In genomic region chr5:114773211-114773710, GRCm38 (mm10) we compare ENCODE assay signal across 8 mouse cellular contexts. TPM values are rescaled to one million over a fixed set of nuclear protein-coding genes. Genes with fewer than 3 reads are reported as not detected.
DNase-seq lines count a peak whose midpoint lies in the region; ATAC-seq and TF ChIP-seq lines count a peak whose summit lies in the region.

No protein-coding gene starts in this region.

- H3K4me3 ChIP-seq in forebrain, embryonic 10.5 days: peak overlapping the region; percentile 99
- H3K4me3 ChIP-seq in heart, embryonic 15.5 days: peak overlapping the region; percentile 98
- H3K4me3 ChIP-seq in liver, embryonic 14.5 days (ENCODE audit: insufficient read depth in 1 of 2, low read depth in 2 of 2, low read length in 2 of 2): peak overlapping the region; percentile 91 to 100
- peak overlapping the region; percentile 99 for H3K4me3 ChIP-seq in neural tube, embryonic 11.5 days (ENCODE audit: low read depth, low read length)
- peak overlapping the region; percentile 99 for H3K4me3 ChIP-seq in stomach, postnatal 0 days (ENCODE audit: low read depth, low read length)

- peak; percentile 94 to 95 for DNase-seq in CD8-positive naive resting alpha-beta T cell, adult 2 months (ENCODE audit: low read depth in 2 of 2, low spot score in 2 of 2)
- peak; percentile 96 for DNase-seq in c-Kit-positive CD71-negative TER-119-negative erythroid progenitor cells, embryonic 14.5 days (ENCODE audit: low read depth)
- DNase-seq in forebrain, embryonic 10.5 days (ENCODE audit: extremely low spot score, low spot score): peak; percentile 94
- DNase-seq in kidney, postnatal 25 days: peak; percentile 98 to 99
- DNase-seq in liver, embryonic 14.5 days (ENCODE audit: low read depth in 3 of 3, low spot score in 3 of 3): peak; percentile 93 to 98 (median 98)
- peak; percentile 98 for DNase-seq in neural tube, embryonic 11.5 days (ENCODE audit: low spot score)
- DNase-seq in stomach, postnatal 0 days (ENCODE audit: low spot score): peak; percentile 96

- H3K9ac ChIP-seq in heart, embryonic 15.5 days: peak overlapping the region; percentile 95
- peak overlapping the region; percentile 98 for H3K9ac ChIP-seq in liver, embryonic 14.5 days (replicated peaks)
- peak overlapping the region; percentile 93 for H3K9ac ChIP-seq in neural tube, embryonic 11.5 days (ENCODE audit: low read length)
- peak overlapping the region; percentile 94 for H3K9ac ChIP-seq in stomach, postnatal 0 days (ENCODE audit: low read length)

- peaks cover 3% of the 10 kb centered on the region; the same call in 1 of the 2 replicates for H3K36me3 ChIP-seq in forebrain, embryonic 10.5 days (replicated peaks)
- no peaks in the 10 kb centered on the region for H3K36me3 ChIP-seq in heart, embryonic 15.5 days
- no peaks in the 10 kb centered on the region; the same call in 1 of the 2 replicates for H3K36me3 ChIP-seq in liver, embryonic 14.5 days (replicated peaks; ENCODE audit: control insufficient read depth, insufficient read depth, low read depth)
- no peaks in the 10 kb centered on the region for H3K36me3 ChIP-seq in neural tube, embryonic 11.5 days (ENCODE audit: control insufficient read depth, insufficient read depth, low read length)
- H3K36me3 ChIP-seq in stomach, postnatal 0 days (ENCODE audit: control insufficient read depth, insufficient read depth, low read length): no peaks in the 10 kb centered on the region

- peak; percentile 87 for ATAC-seq in heart, embryonic 15.5 days (replicated peaks; ENCODE audit: insufficient number of reproducible peaks, insufficient read depth, low FRiP score, low read depth)
- ATAC-seq in liver, embryonic 14.5 days (ENCODE audit: insufficient read depth): peak; percentile 77
- peak; percentile 61 for ATAC-seq in neural tube, embryonic 11.5 days (ENCODE audit: insufficient read depth, low FRiP score, low TSS enrichment)
- peak; percentile 88 for ATAC-seq in stomach, postnatal 0 days (ENCODE audit: low FRiP score, low TSS enrichment)

- no peaks in the 10 kb centered on the region for H3K9me3 ChIP-seq in forebrain, embryonic 10.5 days
- H3K9me3 ChIP-seq in heart, embryonic 15.5 days (replicated peaks): no peaks in the 10 kb centered on the region
- no peaks in the 10 kb centered on the region for H3K9me3 ChIP-seq in liver, embryonic 14.5 days (ENCODE audit: control insufficient read depth, low read length)
- H3K9me3 ChIP-seq in neural tube, embryonic 11.5 days (ENCODE audit: control insufficient read depth, low read length): no peaks in the 10 kb centered on the region
- no peaks in the 10 kb centered on the region for H3K9me3 ChIP-seq in stomach, postnatal 0 days (ENCODE audit: control insufficient read depth, low read length)

- WGBS in forebrain, embryonic 10.5 days: under 1% methylated on average over 52 of the region's 52 CpGs
- under 1% methylated on average over 52 of the region's 52 CpGs for whole genome bisulfite sequencing in heart, embryonic 15.5 days
- WGBS in liver, embryonic 14.5 days (ENCODE audit: insufficient replicate concordance): under 1% methylated on average over 51 of the region's 52 CpGs
- WGBS in neural tube, embryonic 11.5 days: 1% methylated on average over 47 of the region's 52 CpGs
- WGBS in stomach, postnatal 0 days: under 1% methylated on average over 51 of the region's 52 CpGs

- peak overlapping the region; percentile 82 for H3K4me2 ChIP-seq in heart, embryonic 15.5 days
- H3K4me2 ChIP-seq in liver, embryonic 14.5 days (ENCODE audit: low read depth): peak overlapping the region; percentile 95
- H3K4me2 ChIP-seq in neural tube, embryonic 11.5 days (ENCODE audit: low read depth): peak overlapping the region; percentile 87
- H3K4me2 ChIP-seq in stomach, postnatal 0 days (replicated peaks; ENCODE audit: low read depth): peak overlapping the region; percentile 79

- TF ChIP-seq EP300 in liver, embryonic 14.5 days (IDR thresholded peaks at IDR 0.05; ENCODE audit: low read depth): no peak
- TF ChIP-seq EP300 in stomach, postnatal 0 days (optimal IDR thresholded peaks at IDR 0.05): no peak

- TF ChIP-seq CTCF in liver, embryonic 14.5 days (IDR thresholded peaks at IDR 0.05; ENCODE audit: low read depth): no peak
- TF ChIP-seq CTCF in stomach, postnatal 0 days (IDR thresholded peaks at IDR 0.05; ENCODE audit: low read depth): no peak

- H3K4me1 ChIP-seq in forebrain, embryonic 10.5 days: peaks cover 49% of the 10 kb centered on the region
- peaks cover 26% of the 10 kb centered on the region for H3K4me1 ChIP-seq in heart, embryonic 15.5 days (replicated peaks)
- peaks cover 15 to 26% of the 10 kb centered on the region in 2 experiments for H3K4me1 ChIP-seq in liver, embryonic 14.5 days (replicated peaks; ENCODE audit: control insufficient read depth in 2 of 2, insufficient read depth in 2 of 2, low read length in 1 of 2)
- peaks cover 22% of the 10 kb centered on the region for H3K4me1 ChIP-seq in neural tube, embryonic 11.5 days (ENCODE audit: control insufficient read depth, insufficient read depth, low read length)
- 0 out of 2 replicates have a peak, but pooled peaks cover 7% of the 10 kb centered on the region for H3K4me1 ChIP-seq in stomach, postnatal 0 days (replicated peaks; ENCODE audit: control insufficient read depth, insufficient read depth)

- H3K27ac ChIP-seq in forebrain, embryonic 10.5 days: peak overlapping the region; percentile 99
- H3K27ac ChIP-seq in heart, embryonic 15.5 days: peak overlapping the region; percentile 92
- peak overlapping the region; percentile 67 for H3K27ac ChIP-seq in liver, embryonic 14.5 days
- H3K27ac ChIP-seq in neural tube, embryonic 11.5 days (ENCODE audit: low read depth, low read length): peak overlapping the region; percentile 62; the same call in 1 of the 2 replicates
- H3K27ac ChIP-seq in stomach, postnatal 0 days (replicated peaks): peak overlapping the region; percentile 88

- H3K27me3 ChIP-seq in forebrain, embryonic 10.5 days (ENCODE audit: poor library complexity, severe bottlenecking): no peaks in the 10 kb centered on the region
- H3K27me3 ChIP-seq in heart, embryonic 15.5 days: no peaks in the 10 kb centered on the region
- no peaks in the 10 kb centered on the region for H3K27me3 ChIP-seq in liver, embryonic 14.5 days (ENCODE audit: control insufficient read depth, insufficient read depth, low read length)
- H3K27me3 ChIP-seq in neural tube, embryonic 11.5 days (ENCODE audit: control insufficient read depth, insufficient read depth, low read length): no peaks in the 10 kb centered on the region
- H3K27me3 ChIP-seq in stomach, postnatal 0 days (ENCODE audit: control insufficient read depth, insufficient read depth, low read length): no peaks in the 10 kb centered on the region

RNA-seq across cellular contexts. Expression of gene Ankrd13a, which starts 1.2 kb away (rescaled TPM):
- 38.3 and 39.5 TPM in 2 replicates for polyA plus RNA-seq in forebrain, embryonic 10.5 days (2016; fragmentation: Nextera tagmentation; extraction: Ambion mirVana)
- 28.3 and 42.0 TPM in 2 replicates for polyA plus RNA-seq in heart, embryonic 15.5 days (2015; fragmentation: Nextera tagmentation; extraction: Ambion mirVana)
- polyA plus RNA-seq in liver, embryonic 14.5 days (2012; rRNA removed): 29.9 and 38.6 TPM in 2 replicates
- 46.6 and 59.1 TPM in 2 replicates for polyA plus RNA-seq in liver, embryonic 14.5 days (2014; fragmentation: Nextera tagmentation; extraction: Ambion mirVana)
- 75.4 and 88.6 TPM in 2 replicates for polyA plus RNA-seq in neural tube, embryonic 11.5 days (2014; fragmentation: Nextera tagmentation; extraction: Ambion mirVana)
- 36.4 and 41.7 TPM in 2 replicates for polyA plus RNA-seq in stomach, postnatal 0 days (2015; fragmentation: Nextera tagmentation; extraction: Ambion mirVana)

RNA-seq across cellular contexts. Expression of gene Git2, which starts 2.1 kb away (rescaled TPM):
- polyA plus RNA-seq in forebrain, embryonic 10.5 days (2016; fragmentation: Nextera tagmentation; extraction: Ambion mirVana): 33.1 and 34.2 TPM in 2 replicates
- polyA plus RNA-seq in heart, embryonic 15.5 days (2015; fragmentation: Nextera tagmentation; extraction: Ambion mirVana): 31.0 and 43.2 TPM in 2 replicates
- polyA plus RNA-seq in liver, embryonic 14.5 days (2012; rRNA removed): 12.7 and 13.7 TPM in 2 replicates
- polyA plus RNA-seq in liver, embryonic 14.5 days (2014; fragmentation: Nextera tagmentation; extraction: Ambion mirVana): 12.1 and 12.7 TPM in 2 replicates
- polyA plus RNA-seq in neural tube, embryonic 11.5 days (2014; fragmentation: Nextera tagmentation; extraction: Ambion mirVana): 35.1 and 46.9 TPM in 2 replicates
- polyA plus RNA-seq in stomach, postnatal 0 days (2015; fragmentation: Nextera tagmentation; extraction: Ambion mirVana): 14.2 and 16.1 TPM in 2 replicates

RNA-seq across cellular contexts. Expression of gene 1500011B03Rik, which starts 50.0 kb away (rescaled TPM):
- 118 and 119 TPM in 2 replicates for polyA plus RNA-seq in forebrain, embryonic 10.5 days (2016; fragmentation: Nextera tagmentation; extraction: Ambion mirVana)
- polyA plus RNA-seq in heart, embryonic 15.5 days (2015; fragmentation: Nextera tagmentation; extraction: Ambion mirVana): 39.0 and 52.9 TPM in 2 replicates
- polyA plus RNA-seq in liver, embryonic 14.5 days (2012; rRNA removed): 15.5 and 17.5 TPM in 2 replicates
- 31.9 and 36.0 TPM in 2 replicates for polyA plus RNA-seq in liver, embryonic 14.5 days (2014; fragmentation: Nextera tagmentation; extraction: Ambion mirVana)
- 162 TPM in 2 replicates for polyA plus RNA-seq in neural tube, embryonic 11.5 days (2014; fragmentation: Nextera tagmentation; extraction: Ambion mirVana)
- 110 and 118 TPM in 2 replicates for polyA plus RNA-seq in stomach, postnatal 0 days (2015; fragmentation: Nextera tagmentation; extraction: Ambion mirVana)

Comparison
In these comparisons a context has a peak if more than half of its experiments do, and no peak if none do; other contexts are left out.
1. Peak in every context shown above with its lines: DNase-seq, ATAC-seq, H3K4me3 ChIP-seq and H3K27ac ChIP-seq.